Mouse (Mus musculus) megakaryocyte, embryonic 14.5 days (primary cell): ENCODE measurements around the gene Polr2j.

ENCODE experiments used
- FLI1 ChIP-seq: IDR thresholded peaks from 2 replicates; pipeline ENCODE4 v1.6.1; 2012; ENCODE audit warnings: low read length, inconsistent platforms, mixed read lengths
- GATA1 ChIP-seq: IDR thresholded peaks from 3 replicates; pipeline ENCODE4 v1.6.1; 2012; ENCODE audit warnings: mixed read lengths, low read length, inconsistent platforms, borderline replicate concordance

DNA sequence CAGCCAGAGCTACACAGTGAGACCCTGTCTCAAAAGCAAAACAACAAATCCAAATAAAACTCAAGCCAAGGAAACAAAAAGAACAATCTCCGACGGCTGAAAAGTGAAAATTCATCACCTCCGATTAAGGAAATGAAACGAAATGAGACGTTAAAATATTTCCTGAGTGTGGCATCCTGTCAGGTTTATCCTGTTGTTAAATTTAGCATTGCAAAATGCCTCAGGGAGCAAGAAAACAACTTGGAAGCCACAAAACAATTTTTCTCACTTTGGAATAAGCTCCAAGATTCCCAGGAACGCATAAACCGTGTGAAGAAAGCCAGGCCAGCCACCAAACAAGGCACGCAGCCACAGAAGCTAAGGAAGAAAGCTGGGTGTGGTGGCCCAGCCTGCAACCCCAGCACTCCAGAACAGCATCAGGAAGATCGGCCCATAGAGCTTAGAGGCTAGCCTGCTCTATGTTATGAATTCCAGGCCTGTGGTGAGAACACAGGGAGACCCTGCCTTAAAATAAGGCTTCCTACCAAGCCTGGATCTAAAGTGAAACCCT is 39.4 kb upstream of the Polr2j start:
- TF ChIP-seq GATA1 (no peak), FLI1 (no peak)
